Mouse (Mus musculus): ENCODE results near the gene Sys1.

DNA sequence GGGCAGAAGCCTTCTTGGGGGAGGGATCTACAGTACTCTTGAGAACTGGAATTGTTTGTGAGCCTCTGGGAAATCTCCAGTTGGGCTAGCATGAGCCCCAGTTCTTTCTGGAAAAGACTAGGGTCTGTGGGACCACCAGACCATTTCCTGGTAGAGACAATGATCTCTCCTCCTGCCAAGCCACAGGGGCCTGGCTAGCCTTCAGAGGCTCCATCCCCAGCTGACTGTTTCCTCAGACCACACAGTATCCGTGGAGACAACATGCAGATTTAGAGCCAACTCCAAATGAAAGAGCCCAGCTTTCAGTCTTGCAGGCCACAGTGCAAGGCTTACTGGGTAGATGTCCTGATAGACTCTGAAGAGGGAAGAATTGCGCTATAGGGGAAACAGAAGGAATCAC, 37.4 kb downstream of the Sys1 start:
- TF ChIP-seq EP300 (optimal IDR thresholded peaks at IDR 0.05): no peak
- TF ChIP-seq CTCF (IDR thresholded peaks at IDR 0.05; ENCODE audit: low read depth): no peak
